Mouse (Mus musculus): ENCODE measurements around the gene Gm15217.

Gene Gm15217

DNA sequence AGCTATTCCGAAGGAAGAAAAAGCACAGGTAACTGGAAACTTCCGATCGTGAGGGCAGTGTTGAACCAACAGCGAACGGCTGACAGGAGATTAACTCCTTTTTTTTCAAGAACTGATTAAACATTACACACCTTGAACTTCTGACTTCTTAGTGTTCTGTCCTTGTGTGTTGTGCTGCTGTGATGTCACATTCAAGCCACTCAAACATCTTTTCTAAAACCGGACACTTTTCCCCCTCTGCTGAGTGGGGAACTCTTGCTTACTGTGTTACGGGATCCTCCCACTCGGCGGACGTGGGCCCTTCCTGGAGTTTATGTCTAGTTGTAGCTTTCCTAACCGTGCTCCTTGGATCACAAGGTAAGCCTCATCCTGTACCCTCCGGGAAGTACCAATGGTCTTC is at the start of gene Gm15217:
Gm15217 (plus strand) TSS at position 130 of the 400 bp plus-strand sequence.
- DNase-seq (ENCODE audit: low spot score): no peak

DNA sequence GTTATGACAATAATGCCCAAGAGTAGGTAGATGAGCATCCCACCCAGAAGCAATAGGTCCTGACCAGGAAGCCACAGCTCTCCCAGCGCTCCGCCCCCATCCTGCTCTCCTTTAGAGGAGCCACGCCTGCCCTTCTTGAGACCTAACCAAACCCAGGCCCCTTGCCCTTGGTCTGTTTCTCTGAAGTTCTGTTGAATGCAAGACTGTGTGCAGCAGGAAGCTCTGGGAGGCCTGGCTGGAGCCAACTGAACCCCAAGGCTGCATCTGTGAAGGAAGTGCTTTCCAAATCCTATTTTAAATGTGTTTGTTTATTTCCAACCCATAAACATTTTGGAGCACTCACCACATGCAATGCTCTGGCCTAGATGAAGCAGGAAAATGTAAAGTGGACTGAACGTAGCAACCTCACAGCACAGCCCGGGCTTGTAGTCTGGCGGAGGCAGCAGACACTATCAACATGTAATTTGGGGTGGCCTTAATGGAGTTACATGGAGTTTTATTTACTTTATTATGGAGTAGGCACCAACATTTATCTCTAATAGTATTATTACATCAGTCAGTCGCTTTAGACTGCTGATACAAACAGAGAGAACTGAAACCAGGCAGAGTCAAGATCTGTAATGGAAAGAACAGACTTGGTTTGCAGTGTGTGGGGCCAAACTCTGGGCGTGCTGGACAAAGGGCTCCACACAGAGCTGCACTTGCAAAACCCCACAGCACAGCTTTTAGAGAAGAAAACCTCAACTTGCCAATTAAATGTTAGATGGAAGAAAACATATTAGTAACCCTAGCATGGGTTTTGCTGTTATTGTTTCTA is 45.6 kb upstream of the Gm15217 start:
- DNase-seq (ENCODE audit: low spot score): no peak

DNA sequence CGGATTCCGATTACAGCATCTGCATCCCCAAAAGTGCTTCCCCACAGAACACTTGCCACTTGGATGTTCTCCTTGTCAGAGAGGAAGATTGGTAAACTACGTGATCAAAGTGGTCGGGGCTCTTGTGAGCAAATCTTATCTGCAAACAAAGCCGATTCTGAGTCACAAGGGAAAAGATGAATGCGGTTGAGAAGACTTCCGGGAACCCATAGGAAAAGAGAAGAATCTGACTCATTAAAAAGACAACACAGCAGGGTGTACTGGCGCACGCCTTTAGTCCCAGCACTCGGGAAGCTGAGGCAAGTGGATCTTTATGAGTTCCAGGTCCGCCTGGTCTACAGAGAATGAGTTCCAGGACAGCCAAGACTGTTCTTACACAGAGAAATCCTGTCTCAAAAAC is 40.4 kb upstream of the Gm15217 start:
- DNase-seq (ENCODE audit: low spot score): no peak

DNA sequence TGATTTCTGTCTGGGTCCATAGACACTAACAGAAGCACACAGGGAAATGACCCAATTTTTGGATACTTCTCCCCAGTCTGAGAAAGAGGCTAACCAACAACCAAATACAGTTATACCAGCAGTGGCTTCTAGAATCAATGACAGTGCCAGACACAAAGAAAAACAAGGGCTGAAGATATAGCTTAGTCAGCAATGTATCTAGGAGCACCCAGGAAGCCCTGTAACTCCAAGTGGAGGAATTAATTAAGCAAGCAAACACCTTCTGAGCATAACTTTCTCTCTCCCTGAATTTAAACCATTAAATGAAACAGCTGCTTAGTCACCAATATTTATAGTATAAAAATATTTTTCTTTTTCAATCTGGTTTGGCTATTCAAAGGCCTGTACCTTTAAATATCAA is 34.5 kb upstream of the Gm15217 start:
- DNase-seq (ENCODE audit: low spot score): no peak

DNA sequence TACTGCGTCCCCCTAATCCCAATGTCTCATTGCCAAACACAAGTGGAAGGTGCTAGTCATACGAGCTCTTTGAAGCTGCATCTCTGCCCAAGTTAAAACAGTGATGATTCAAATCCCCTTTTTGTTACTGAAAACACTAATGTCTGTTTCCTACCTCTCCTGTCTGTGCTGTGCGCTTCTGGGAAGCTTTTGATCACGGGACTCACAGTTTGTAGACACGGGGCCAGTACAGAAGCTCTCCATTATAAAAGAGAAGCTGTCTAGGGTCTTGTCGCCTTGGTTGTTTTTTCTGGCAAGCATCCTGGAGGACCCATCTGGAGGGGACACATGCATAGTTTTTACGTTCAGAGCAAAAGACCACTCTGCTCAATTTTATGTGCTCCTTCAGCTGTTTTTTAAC is 21.9 kb upstream of the Gm15217 start:
- no peak for DNase-seq (ENCODE audit: low spot score)

DNA sequence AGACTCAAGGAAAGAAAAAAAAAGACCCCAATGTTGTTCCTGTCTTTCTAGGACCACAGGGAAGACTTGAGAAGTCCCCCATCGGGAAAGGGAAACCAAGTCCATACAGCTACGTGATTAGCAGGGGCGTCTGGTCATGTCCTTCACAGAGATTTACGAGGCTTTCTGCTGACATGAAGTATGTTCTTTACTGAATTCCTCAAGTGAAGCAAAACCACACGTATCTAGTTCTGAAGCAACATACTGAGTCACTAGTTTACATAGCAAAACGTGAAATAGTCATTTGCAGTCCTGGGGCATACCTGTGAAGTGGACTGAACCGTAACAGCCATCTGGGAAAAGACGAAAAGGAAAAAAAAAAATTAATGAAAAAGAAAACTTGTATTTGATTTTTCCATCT is 21.5 kb upstream of the Gm15217 start:
- DNase-seq (ENCODE audit: low spot score): no peak

DNA sequence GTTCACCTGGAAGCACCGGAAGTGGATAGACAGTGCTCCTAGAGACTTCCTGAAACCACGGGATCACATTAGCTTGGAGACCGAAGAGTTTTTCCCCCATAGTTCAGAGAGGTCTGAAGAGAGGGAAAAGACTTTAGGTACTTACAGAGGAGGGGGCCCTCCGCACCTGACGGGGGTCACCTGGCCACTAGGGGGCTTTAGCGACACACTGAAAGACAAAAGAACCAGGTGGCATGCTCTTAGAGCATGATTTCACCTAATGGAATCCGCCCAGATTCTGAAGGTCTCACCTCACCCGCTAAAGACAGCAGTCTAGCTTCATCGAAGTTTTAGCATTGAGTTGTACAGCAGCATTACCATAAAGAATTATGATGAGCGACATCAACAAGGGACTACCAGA is 16.0 kb upstream of the Gm15217 start:
- DNase-seq (ENCODE audit: low spot score): no peak

DNA sequence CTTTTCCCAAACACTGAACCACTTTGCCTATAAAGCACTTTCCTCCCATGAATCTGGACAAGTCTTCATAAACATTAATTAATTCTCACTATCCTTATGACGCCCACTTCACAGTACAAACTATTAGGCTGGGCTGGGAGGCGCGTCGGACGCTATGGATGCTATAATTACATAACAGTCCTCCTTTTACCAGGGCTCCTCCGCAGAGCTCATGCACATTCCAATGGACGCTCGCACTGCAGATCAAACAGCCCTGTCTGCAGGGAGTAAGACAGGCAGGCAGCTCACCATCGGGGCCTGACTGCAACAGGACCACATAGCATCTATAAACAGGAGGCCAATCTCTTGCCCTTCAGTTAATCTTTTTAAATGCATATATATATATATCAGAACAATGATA is 6.8 kb upstream of the Gm15217 start:
- no peak for DNase-seq (ENCODE audit: low spot score)

DNA sequence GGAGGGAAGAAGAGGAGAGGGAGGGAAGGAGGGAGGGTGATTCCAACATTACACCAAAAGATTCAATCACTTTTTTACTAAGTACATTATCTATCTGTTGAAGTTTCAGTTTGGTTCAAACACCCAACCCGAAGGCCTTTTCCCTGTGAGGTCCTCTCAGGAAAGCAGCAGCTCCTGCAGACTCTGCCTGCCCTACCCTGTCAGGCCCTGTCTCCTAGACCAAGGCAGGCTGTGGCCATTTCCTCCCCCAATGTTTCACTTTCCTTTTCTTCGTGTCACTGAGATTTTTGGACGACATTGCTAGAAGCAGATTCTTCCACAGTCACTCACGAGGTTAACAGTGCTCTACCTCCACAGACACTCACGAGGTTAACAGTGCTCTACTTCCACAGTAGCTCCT is 3.4 kb upstream of the Gm15217 start:
- DNase-seq (ENCODE audit: low spot score): no peak

DNA sequence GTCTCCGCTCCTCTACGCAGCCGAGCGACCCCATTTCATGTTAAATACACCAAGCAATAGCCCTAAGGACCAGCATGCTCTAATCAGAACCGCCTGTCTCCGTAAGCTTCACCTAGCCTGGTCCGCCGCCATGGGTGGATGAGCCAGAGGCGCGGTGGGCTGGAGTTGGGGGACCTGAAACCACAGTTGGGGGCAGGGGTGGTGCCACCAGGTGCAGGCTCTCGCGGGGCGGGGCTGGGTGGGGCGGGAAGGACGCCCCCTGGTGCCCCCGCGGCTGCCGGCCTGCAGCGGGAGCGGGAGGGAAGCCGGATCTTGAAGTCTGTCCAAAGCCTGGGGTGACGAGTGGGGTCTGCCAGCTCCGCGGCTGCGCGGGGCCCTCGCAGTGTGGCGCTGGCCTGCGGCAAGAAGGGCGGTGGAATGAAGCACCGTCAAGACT is 1.1 kb downstream of the Gm15217 start:
- DNase-seq (ENCODE audit: low spot score): no peak

DNA sequence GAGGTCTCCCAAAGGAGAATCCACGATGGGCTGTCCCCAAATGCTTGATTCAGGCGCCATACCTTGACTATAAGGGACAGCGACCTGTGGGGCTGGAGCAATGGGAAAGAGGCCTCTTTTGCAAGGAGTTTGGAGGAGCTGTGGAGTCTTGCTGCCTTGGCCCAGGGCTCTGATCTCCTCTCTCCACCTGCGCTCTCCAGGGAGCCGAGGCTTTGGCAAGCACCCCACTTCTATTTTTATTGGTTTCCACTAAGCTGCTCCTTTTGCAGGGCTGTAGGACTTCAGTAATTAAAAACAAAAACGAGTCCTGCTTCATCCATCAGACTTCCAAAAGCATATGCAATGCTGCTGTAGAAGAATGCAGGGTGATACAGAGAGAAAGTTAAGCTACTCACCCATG is 2.2 kb downstream of the Gm15217 start:
- DNase-seq (ENCODE audit: low spot score): no peak

DNA sequence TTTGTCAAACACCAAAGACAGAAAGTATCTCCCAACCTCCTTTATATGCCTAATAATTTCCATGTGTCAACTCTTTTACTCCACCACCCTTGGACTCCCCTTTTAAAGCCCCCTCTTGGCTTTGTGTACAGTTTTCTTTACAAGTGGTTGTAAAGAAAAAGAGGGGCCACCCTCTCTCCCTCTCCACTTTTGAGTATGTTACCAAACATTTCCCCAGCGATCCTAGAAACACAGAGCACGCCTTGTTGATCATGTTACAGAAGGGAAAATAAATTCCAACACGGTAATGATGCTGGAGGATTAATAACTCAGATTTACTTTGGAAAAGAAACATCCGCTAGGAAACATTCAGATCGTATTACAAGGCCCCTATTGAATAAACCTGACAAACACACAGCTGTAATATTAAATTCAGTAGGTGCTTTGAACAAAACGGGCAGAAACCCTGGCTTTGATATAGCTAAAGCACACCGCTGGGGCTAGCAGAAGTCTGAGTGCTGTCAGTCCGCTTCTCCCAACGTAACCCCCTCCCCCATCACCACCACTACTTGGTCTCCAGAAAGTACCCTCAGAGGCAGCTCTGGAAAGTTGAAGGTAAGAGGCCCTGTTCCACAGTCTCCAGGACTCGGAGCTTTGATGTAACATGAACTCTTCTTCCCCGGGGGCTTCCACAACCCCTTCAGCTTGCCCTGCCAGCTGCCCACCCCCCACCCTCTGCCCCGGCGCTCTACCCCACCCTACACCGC is 5.9 kb downstream of the Gm15217 start:
- no peak for DNase-seq (ENCODE audit: low spot score)

DNA sequence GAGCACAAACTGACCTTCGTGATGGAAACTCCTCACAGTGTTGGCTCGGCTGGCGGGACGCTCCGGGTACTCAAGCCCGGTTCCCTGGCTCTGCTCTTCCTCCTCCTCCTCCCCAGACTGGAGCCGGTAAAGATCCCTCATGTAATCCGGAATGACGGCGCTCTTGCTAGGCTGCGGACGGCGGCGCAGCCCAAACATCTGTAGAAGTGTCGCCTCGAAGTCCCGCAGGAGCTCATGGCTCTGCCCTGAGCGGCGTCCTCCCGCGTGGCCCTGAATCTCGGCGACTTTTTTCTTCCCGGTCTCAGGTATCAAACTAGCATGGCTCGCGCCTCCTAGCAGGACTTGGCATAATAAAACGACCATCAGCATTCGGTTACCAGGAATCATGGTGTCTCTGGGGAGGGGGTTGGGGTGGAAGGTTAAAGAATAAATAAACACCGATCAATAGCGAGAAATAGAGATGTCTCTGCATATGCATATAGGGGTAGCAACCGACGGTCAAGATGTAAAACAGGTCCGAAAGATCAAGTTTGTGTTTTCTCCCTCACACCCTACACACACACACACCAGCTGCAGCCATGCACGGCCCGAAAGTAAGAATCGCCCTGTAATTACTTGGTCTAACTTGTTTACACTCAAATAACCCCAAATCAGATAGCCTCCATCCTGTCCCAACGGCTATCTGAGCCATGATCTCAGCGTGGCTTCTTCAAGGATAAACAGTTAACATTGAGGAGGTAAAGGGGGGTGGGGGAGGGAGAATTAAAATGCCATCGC is 6.7 kb downstream of the Gm15217 start:
- DNase-seq (ENCODE audit: low spot score): no peak

DNA sequence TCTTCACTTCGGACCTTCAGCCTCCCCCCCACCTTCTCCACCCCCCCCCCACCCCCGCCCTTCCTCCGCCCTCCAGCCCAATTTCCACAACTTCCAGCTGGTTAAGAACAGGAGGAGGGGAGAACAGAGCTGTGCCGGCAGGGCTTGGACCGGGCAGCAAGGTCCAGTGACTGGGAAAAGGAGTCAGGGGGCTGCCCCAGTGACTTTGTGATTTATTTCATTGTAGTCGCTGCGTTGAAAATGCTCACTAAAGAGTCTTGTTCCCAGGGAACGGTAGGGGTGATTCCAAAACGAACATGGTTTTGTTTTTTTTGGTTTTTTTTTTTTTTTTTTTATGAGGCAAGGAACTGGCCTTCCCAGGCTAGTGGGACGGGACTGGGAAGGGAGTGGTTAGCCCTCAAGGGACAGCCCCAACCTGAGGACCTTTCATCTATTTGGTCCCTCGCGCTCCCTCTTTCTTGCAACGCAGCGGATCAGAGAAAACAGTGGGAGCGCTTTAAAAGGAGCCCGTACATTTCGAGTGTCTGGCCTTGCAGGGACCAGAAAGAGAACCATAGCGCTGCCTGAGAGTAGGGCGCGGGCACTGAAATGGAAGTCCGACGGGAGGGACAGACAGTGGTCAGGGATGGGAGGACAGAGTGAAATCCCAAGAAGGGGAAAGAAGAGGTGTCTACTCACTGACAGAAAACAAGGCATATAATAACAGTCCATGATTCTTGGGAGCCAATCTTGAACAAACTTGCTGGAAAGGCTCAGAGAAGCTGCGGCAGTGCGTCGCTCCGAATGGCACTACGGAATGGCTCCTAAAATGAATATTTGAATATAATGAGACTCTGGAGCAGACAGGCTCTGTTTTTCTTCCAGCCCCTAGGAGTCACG is 7.5 kb downstream of the Gm15217 start:
- DNase-seq (ENCODE audit: low spot score): no peak

DNA sequence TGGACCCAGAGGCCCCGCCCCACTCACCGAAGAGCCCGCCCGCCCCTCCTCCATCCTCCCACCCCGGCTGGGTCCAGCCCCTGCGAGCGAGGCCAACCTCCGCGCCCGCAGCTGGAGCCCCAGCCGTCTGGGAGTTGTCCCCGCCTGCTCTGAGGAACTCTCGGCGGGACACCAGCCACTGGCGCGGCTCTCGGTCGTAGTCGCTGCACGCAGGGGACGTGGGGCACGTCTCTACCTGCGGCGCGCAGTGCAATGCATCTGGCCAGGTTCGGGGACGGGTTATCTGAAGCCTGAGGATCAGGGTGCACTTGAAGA is 8.1 kb downstream of the Gm15217 start:
- DNase-seq (ENCODE audit: low spot score): peak; percentile 67

DNA sequence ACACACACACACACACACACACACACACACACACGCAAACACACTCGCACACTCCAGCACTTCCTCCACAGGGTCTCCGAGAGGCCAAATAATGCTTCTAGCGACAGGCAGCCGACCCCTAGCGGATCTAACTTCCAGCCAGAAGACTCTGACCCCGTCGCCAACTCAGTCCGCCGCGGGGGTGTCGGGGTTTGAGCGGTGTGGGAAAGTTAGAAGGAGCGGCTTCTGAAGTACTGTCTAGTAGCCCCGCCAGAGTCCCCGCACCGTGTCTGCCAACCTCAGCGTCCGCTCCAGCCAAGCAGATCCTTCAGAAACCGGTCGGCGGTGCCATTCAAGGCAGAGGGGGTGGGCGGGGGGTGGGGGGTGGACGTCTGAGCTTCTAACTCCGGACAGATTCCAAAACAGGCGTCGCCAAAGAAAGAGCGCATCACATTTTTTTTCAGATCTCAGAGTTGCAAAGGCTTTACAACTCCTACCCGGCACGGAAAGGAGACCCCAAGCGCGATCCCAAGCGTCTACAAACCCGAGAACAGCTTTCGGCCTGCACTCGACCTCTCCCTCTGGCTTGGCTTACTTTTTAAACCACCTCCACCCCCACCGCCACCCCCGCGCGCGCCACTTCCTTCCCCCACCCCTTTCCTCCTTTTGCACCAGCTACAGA is 8.7 kb downstream of the Gm15217 start:
- DNase-seq (ENCODE audit: low spot score): peak; percentile 34

DNA sequence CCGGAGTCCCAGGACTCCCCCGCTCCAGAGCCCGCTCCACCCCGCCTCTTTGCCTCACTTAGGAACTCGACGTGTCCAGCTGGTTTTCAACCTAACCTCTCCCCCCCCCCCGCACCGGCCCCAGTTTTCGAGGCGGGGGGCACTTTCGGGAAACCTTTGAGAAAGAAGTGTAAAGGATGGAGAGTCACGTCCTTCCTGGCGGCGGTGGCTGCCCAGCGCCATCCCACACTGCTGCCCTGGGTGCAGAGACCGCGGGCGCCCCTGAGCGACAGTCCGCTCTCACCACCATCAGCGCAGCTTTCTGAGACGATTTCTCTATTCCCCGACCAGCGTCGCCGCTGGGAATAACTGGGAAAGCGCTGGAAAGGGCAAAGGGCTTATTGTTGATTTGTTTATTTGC is 9.4 kb downstream of the Gm15217 start:
- DNase-seq (ENCODE audit: low spot score): no peak

DNA sequence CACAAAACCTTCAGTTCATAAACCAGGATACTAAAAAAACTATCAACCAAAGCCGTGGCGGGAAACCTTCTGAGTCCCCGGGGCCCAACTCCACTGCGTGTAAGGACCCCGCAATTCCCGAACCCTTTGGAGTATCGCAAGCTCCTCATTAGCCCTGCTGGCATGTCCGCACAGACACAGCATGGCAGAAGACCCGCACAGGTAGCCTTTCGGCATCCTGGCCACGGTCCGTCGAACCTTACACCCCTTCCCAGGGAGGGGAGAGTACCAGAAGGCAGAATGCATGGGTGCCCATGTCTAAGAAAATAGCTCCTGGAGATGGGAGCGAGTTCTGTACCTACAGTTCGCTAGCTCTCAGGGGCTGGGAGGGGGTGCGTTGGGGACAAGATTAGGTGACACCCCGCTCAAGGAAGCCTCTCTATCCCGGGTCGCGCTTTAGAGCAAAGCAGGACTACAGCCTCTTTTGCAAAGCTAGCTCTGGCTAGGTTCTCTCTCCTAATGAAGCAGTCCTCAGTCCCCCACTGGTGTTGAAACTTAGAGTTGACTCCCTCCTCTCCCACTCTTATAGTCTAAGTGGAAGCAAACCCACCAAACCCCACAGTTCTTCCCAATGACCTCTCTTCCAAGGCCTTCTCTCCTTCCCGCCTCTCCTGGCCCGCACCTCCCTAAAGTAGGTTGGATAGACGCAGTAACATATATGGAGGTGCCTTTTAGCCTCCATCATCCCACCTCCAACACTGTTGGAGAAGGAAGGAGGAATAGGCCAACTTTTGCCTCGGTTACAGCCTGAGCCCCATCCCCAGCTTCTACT is 10.4 kb downstream of the Gm15217 start:
- no peak for DNase-seq (ENCODE audit: low spot score)

DNA sequence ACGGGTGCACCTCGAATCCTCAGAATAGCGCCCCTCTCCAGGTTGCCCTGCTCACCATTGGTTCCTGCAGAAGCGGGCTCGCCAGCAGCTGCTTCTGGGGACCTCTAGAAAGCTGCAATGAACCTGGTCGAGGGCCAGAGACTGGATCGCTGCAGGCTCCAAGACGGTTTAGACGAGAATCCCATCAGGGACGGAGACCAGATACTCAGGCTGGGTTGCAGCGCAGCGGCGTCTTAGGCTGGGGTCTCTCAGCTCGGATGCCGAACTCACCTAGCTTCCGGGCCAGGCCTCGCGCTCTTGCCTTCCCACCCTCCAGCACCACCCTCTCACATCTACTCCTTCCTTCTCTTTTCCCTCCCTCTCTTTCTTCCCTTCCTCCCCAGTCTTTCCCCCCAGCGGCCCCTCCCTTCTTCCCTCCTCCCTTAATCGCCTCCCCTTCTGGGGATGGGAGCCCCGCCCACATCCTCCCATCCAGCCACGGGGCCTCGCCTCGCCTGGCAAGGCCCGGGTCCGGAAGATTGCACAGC is 11.1 kb downstream of the Gm15217 start, which contains the start of gene Bmp4:
Bmp4 (minus strand) TSS at position 421 of the 527 bp plus-strand sequence.
- DNase-seq (ENCODE audit: low spot score): no peak

DNA sequence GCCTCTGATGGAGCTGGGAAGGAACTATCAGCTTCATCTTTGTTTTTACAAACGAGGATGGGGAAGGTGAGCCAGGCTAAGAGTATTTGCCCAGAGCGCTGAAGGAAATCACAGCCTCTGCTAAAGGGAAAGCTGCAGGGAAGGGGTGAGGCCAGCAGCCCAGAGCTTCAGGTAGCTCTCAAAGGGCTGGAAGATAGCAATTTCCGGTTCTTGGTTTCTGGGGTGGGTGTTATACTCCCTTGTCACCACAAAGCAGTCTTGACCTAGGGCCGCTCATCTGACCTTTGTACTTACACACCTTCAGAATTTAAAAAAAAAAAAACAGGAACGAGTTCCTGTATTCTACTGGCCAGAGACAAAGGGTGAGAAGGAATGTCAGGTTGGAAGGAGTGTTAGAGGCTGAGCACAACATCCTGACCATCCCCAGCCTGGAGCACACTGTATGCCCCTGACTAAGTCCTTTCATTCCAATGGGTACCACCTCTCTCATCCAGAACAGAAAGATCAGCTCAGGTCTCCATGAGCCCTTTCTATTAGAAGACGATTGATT is 12.5 kb downstream of the Gm15217 start:
- no peak for DNase-seq (ENCODE audit: low spot score)
